Mouse (Mus musculus) 416B (cell line): Measurements from ENCODE around the gene Trpc7.

Source experiments
- DNase-seq: peaks from one replicate; pipeline ENCODE4 v3.0.0; 2011; ENCODE audit warnings: low read depth

The Trpc7 gene

GRCm38 (mm10) chr13:56895893-56896292 lies at the start of gene Trpc7:
Trpc7 (minus strand) TSS chr13:56895993.
- DNase-seq = no peak

- no peak for DNase-seq
Measured at GRCm38 (mm10) chr13:56939261-56939660, 43.5 kb upstream of the Trpc7 start.

GRCm38 (mm10) chr13:56933832-56934510 lies 38.2 kb upstream of the Trpc7 start:
- DNase-seq = no peak

- no peak for DNase-seq
Measured at GRCm38 (mm10) chr13:56930421-56930820, 34.6 kb upstream of the Trpc7 start.

GRCm38 (mm10) chr13:56922976-56923375 lies 27.2 kb upstream of the Trpc7 start:
- DNase-seq = no peak

- DNase-seq = no peak
Measured at GRCm38 (mm10) chr13:56921251-56921650, 25.5 kb upstream of the Trpc7 start.

GRCm38 (mm10) chr13:56914721-56915120 lies 18.9 kb upstream of the Trpc7 start:
- DNase-seq = no peak

- no peak for DNase-seq
Measured at GRCm38 (mm10) chr13:56911093-56911492, 15.3 kb upstream of the Trpc7 start.

GRCm38 (mm10) chr13:56895386-56895785 lies 407 bp downstream of the Trpc7 start:
- DNase-seq = no peak

GRCm38 (mm10) chr13:56894543-56894942 lies 1.2 kb downstream of the Trpc7 start:
- DNase-seq = no peak

GRCm38 (mm10) chr13:56889888-56890287 lies 5.9 kb downstream of the Trpc7 start:
- DNase-seq = no peak

GRCm38 (mm10) chr13:56882931-56883330 lies 12.9 kb downstream of the Trpc7 start:
- no peak for DNase-seq

- no peak for DNase-seq
Measured at GRCm38 (mm10) chr13:56864567-56864966, 31.2 kb downstream of the Trpc7 start.

- DNase-seq = no peak
Measured at GRCm38 (mm10) chr13:56862011-56862410, 33.8 kb downstream of the Trpc7 start.

- DNase-seq = no peak
Measured at GRCm38 (mm10) chr13:56854506-56854905, 41.3 kb downstream of the Trpc7 start.

- no peak for DNase-seq
Measured at GRCm38 (mm10) chr13:56853436-56853835, 42.4 kb downstream of the Trpc7 start.

GRCm38 (mm10) chr13:56845866-56846265 lies 49.9 kb downstream of the Trpc7 start:
- DNase-seq = no peak

GRCm38 (mm10) chr13:56815471-56815870 lies 80.3 kb downstream of the Trpc7 start:
- DNase-seq = no peak

GRCm38 (mm10) chr13:56806776-56807490 lies 88.9 kb downstream of the Trpc7 start:
- peak; percentile 71 for DNase-seq

GRCm38 (mm10) chr13:56805131-56805530 lies 90.7 kb downstream of the Trpc7 start:
- no peak for DNase-seq

- no peak for DNase-seq
Measured at GRCm38 (mm10) chr13:56797459-56797858, 98.3 kb downstream of the Trpc7 start.

- DNase-seq = no peak
Measured at GRCm38 (mm10) chr13:56795501-56795900, 100.3 kb downstream of the Trpc7 start.

- DNase-seq = no peak
Measured at GRCm38 (mm10) chr13:56794441-56794840, 101.4 kb downstream of the Trpc7 start.

GRCm38 (mm10) chr13:56792844-56793243 lies 102.9 kb downstream of the Trpc7 start:
- DNase-seq = no peak
